Mouse (Mus musculus) cerebellum, adult 11 months (tissue): Measurements from ENCODE around the gene Tfr2.

Experiments used
- DNase-seq: peaks from one replicate; pipeline ENCODE4 v3.0.0; 2022

Gene Tfr2

DNA sequence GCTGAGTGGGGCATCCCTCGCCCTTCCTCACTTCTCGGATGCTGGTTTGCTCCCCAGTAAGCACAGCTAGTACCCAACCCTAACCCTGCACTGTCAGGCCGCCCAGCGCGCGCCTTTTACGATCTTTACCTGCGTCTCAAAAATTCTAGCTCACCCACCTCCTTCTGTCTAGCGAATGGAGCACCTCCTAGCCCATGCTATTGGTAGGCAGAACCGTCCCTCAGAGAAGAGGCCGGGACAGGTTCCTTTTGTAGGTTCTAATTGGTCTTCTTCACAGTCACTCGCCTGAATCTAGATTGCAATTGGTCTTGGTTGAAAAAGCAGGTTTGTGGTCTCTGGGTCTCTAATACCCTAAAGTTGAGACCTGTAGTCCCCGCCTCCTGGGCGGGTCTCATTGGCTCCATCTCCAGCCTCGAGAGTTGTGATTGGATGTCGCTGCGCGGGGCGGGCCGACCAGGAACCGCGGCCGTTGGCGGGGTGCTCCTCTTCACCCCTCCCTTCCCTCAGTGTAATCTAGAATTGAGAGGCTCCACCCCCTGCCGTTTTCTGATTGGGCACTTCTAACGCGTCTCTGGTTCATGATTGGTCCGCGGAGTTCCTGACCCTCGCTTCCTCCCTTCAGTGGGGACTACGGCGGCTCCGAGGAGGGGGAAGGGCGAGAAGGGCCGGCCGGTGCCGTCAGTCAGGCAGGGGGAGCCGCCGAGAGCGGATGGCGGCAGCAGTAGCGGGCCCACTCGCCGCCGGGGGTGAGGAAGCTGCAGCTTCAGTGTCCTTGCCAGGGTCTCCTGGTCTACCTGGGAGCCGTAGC lies 59.1 kb downstream of the Tfr2 start, which contains the start of the genes Fbxo24, Lrch4 and Gm20605:
Gene Fbxo24 (minus strand): TSS at position 505 of the 808 bp plus-strand sequence.
Gene Lrch4 (plus strand): TSS at position 624 of the 808 bp plus-strand sequence.
Gene Gm20605 (plus strand): TSS at position 678 of the 808 bp plus-strand sequence.
- peak; percentile 99 for DNase-seq

DNA sequence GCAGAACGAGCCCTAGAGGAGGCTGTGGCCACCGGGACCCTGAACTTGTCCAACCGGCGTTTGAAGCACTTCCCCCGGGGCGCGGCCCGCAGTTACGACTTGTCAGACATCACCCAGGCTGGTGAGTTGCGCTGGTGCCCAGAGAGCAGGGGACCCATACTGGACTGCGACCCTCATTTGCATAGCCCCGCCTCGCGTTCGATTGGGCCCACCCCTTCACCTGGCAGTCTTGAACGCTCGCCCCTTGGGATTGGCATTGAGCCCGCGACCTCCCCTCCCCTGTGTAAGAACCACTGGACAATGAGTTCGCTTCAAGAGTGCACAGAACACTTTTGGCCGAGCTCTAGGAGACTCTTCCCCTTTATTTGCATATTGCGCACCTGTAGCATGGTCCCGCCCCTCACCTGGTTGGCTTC lies 59.7 kb downstream of the Tfr2 start:
- DNase-seq = peak; percentile 68

DNA sequence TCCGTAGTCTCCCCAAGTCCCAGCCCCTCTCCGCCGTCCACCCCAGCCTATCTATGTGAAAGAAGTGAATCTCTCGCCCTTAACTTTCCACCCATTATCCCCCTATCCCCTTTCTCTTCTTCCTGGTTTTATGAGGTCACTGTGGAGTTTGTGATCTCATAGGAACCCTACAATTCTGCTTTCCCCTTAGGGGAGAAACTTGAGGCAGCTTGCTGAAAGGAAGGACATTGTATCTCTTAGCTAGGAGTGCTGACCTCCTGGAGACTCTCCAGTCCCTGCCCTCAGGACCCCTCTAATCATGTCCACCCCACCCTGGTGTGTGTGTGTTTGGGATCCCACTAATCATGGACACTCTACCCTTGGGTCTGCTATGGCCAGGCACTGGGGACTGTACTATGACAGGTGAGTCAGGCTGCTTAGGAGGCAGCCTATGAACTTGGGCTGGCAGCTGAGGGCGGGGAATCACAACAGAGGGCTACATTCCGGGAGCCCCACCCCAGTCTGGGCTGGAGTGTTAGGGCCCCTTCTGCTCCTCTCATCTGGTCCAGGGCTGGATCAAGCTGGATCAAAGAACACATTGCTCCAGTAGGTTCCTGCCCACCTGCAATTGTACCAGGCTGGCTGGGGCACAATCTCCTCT lies 60.4 kb downstream of the Tfr2 start:
- DNase-seq = no peak

DNA sequence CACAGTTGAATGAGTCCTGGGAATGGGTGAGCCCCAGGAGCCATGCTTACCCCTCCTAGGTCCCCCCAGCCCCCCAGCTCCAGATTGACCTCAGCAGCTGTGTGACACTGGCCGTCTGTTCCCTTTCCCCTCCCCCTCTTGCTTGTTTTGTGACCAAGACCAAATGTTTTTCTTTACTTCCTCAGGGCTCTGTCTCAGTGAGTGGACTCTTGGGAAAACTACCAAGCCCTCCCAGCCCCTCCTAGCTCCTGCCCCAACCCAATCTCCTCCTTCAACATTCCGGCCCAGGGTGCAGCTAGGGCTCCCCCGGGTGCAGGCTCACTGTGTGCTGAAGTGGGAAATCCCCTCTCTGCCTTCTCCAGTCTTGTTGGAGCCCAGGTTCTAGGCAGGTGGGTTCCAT lies 61.0 kb downstream of the Tfr2 start:
- DNase-seq = no peak

DNA sequence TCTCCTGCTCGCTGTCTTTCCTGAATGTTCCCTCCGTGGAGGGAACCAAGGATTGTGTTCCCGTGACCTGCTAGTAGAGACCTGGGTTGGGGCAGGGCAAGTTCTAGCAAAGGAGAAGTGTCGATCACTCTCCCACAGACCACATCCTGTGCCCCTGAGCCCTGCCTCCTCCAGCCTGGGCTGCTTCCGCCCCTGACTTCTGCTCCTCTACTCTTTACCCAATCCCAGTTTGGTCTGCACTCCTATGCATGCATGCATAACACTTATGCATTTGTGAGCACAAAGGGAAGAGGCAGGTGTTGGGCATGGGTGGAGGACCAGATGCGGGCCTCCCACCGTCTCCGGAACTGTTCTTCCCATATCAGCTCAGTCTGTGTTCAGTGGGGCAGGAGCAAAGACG lies 61.5 kb downstream of the Tfr2 start:
- DNase-seq = no peak

DNA sequence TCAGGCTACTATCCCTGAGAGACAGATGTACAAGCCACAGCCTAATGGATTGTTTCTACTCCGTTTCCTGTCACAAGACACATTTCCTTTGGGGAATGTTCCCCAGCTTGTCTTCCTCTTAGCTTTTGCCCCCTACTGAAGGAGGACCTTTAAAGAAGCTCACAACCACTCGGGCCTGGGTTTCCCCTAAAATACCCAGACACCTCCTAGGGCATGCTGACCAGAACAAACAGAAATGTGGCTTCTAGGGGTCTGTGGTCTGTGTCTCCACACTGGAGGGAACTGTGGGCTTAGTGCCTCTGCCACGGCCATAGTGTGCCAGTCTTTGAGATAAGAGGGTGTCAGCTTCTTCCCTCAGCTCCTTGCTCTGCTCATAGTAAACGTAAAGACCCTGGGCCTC lies 62.0 kb downstream of the Tfr2 start:
- DNase-seq = no peak

DNA sequence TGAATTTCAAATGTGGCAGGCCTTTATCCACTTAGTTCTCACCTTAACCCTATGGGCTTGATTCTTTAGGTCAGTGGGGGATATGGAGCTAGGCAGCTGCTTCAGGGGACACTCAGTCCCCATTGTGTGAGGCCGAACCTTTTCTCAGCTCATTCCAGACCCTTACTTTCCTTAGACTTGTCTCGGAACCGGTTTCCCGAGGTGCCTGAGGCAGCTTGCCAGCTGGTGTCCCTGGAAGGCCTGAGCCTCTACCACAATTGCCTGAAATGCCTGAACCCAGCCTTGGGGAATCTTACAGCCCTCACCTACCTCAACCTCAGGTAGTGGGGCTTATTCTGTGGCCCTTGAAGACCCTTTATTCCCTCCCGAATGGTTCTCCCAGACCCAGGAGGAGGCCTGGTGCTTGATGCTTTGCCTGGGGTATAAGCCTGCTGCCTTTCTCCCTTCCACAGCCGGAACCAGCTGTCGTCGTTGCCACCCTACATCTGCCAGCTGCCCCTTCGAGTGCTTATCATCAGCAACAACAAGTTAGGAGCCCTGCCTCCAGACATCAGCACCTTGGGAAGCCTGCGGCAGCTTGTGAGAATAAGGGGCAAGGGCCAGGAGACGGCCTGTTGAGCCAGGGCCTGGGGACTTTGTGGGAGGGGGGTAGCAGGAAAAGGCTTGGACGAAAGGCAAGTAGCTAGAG lies 63.9 kb downstream of the Tfr2 start:
- no peak for DNase-seq
